Mouse (Mus musculus): ENCODE data around the gene Mok. TPM values are rescaled to one million over a fixed set of nuclear protein-coding genes. Genes with fewer than 3 reads are reported as not detected.

The Mok gene
- total RNA-seq, 2 experiments from 2014 or later, result 0.05 to 0.42 TPM

GRCm38 (mm10) chr12:110779296-110779695 lies 61.4 kb downstream of the Mok start:
- ATAC-seq (replicated peaks; ENCODE audit: low FRiP score, low TSS enrichment, poor library complexity, severe bottlenecking), result no peak

GRCm38 (mm10) chr12:110777853-110778252 lies 62.9 kb downstream of the Mok start:
- ATAC-seq (replicated peaks; ENCODE audit: low FRiP score, low TSS enrichment, poor library complexity, severe bottlenecking), result 0 out of 2 replicates have a peak, but pooled peaks have one; percentile 38

- no peak for ATAC-seq (replicated peaks; ENCODE audit: low FRiP score, low TSS enrichment, poor library complexity, severe bottlenecking)
Observed at GRCm38 (mm10) chr12:110775628-110776426, 64.9 kb downstream of the Mok start.

GRCm38 (mm10) chr12:110771961-110772360 lies 68.8 kb downstream of the Mok start:
- no peak for ATAC-seq (replicated peaks; ENCODE audit: low FRiP score, low TSS enrichment, poor library complexity, severe bottlenecking)

DNA sequence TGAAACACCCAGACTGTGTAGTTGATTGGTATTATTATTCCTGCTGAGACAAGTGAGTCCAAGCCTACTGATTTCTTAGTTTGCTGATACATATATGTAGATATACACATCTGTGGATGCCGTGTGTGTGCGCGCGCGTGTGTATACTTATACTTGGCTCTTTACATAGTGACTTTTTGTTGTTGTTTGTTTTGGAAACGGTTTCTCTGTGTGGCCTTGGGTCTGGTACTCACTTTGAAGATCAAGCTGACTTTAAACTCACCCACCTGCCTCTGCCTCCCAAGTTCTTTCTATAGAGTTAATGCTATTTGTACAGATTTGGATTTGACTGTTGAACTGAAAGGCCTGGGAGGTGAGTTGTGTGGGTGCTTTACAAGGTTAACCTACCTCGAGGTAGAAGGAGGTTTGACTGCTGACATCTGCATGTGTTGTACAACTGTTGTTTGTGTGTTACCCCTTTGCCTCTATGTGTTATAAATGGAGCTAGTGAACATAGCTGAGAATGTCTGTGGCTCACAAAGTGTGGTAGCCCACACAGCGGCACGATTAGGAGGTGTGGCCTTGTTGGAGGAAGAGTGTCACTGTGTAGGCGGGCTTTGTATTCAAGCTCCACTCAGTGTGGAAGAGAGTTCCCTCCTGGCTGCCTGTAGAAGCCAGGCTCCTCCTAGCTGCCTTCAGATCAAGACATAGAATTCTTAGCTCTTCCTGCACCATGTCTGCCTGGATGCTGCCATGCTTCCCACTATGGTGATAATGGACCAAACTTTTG lies 70.1 kb downstream of the Mok start:
- ATAC-seq (replicated peaks; ENCODE audit: low FRiP score, low TSS enrichment, poor library complexity, severe bottlenecking), result peak; percentile 68

DNA sequence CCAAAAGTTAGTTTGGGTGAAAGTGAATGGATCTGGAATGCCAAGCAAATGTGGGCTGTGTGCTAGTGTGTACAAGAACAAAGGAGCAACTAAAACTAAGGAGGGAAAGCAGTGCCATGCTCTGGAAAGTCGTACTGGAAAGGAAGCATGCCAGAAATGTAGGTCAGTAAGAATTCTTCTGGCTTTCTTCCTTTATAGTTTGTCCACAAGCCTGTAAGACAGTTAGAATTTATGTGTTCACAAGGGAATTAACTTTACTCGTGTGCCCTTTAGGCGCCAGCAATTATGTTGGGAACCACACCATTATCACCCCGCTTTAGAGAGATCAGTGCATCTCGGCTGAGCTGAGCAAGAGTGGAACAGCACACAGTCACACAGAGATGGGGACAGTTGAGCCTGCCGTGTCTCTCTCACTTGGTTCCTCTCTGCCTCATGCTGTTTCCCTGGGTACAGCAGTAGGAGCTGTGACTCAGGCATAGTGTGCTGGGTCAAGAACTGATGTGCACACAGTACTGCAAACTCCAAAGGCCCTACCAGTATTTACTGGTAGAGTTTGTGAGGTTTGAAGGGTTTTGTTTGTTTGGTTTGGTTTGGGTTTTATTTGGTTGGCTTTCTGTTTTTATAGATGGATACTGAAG lies 71.0 kb downstream of the Mok start:
- ATAC-seq (replicated peaks; ENCODE audit: low FRiP score, low TSS enrichment, poor library complexity, severe bottlenecking), result no peak

DNA sequence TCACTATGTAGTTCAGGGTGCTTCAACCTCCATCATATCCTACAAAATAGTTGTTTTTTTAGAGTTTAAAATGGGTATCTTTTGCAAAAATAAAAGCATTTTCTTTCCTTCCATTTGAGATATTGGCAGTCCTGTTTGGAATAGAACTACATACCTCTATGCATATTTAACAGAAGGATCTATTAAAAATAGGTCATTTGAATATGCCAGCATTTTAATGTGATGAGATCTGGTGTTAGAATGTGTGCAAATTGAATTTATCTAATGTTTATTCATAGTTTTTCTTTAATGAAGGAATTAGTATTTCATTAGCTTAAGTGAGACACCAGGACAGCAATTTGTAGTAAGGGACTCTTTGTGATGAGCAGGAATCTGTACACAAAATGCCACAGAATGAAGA lies 72.2 kb downstream of the Mok start:
- ATAC-seq (replicated peaks; ENCODE audit: low FRiP score, low TSS enrichment, poor library complexity, severe bottlenecking), result no peak

- ATAC-seq (replicated peaks; ENCODE audit: low FRiP score, low TSS enrichment, poor library complexity, severe bottlenecking), result no peak
Observed at GRCm38 (mm10) chr12:110764531-110764930, 76.2 kb downstream of the Mok start.

DNA sequence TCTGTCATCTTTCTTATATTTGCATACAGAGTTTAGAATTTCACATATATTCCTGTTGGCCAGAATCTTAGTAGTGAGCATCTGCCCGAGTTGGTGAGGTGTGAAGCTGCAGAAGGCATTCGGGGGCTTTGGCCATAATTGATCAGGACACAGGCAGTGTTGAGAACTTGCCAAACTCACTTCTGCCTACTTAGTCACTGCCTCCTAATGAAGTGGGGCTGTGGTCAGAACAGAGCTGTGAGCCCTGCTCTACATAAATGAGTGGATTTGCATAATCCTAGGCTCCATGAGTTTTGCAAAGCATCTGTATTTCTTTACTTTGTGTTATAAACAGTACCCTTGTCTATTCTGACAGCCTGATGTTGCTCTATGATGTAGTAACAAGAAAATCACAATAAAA lies 78.4 kb downstream of the Mok start:
- ATAC-seq (replicated peaks; ENCODE audit: low FRiP score, low TSS enrichment, poor library complexity, severe bottlenecking), result no peak

GRCm38 (mm10) chr12:110758932-110759331 lies 81.8 kb downstream of the Mok start:
- ATAC-seq (replicated peaks; ENCODE audit: low FRiP score, low TSS enrichment, poor library complexity, severe bottlenecking), result no peak

Other genes starting within 250 kb of the Mok start
- gene Dync1h1, start 239.5 kb downstream of the Mok start, total RNA-seq (2014; fragmentation: Nextera tagmentation), result 74.1 and 185 TPM in 2 replicates
- 56.6 and 70.5 TPM in 2 replicates for gene Dync1h1, start 239.5 kb downstream of the Mok start, total RNA-seq (2017)
- gene 1700001K19Rik, start 158.3 kb downstream of the Mok start, total RNA-seq (2014; fragmentation: Nextera tagmentation), result not detected in 2 replicates
- not detected in 2 replicates for gene 1700001K19Rik, start 158.3 kb downstream of the Mok start, total RNA-seq (2017)
- gene Hsp90aa1, start 138.2 kb downstream of the Mok start, total RNA-seq (2014; fragmentation: Nextera tagmentation), result 1,358 and 1,376 TPM in 2 replicates
- 3,639 and 4,695 TPM in 2 replicates for gene Hsp90aa1, start 138.2 kb downstream of the Mok start, total RNA-seq (2017)
- gene Wdr20, start 103.0 kb downstream of the Mok start, total RNA-seq (2014; fragmentation: Nextera tagmentation), result 19.0 and 42.1 TPM in 2 replicates
- 29.1 and 29.5 TPM in 2 replicates for gene Wdr20, start 103.0 kb downstream of the Mok start, total RNA-seq (2017)
- gene Zfp839, start 9.3 kb upstream of the Mok start, total RNA-seq (2014; fragmentation: Nextera tagmentation), result 5.9 and 6.6 TPM in 2 replicates
- 3.8 and 5.4 TPM in 2 replicates for gene Zfp839, start 9.3 kb upstream of the Mok start, total RNA-seq (2017)
- 71.9 and 72.2 TPM in 2 replicates for gene Cinp, start 48.2 kb upstream of the Mok start, total RNA-seq (2014; fragmentation: Nextera tagmentation)
- 138 and 161 TPM in 2 replicates for gene Cinp, start 48.2 kb upstream of the Mok start, total RNA-seq (2017)
- 4.5 and 5.7 TPM in 2 replicates for gene Tecpr2, start 48.3 kb upstream of the Mok start, total RNA-seq (2014; fragmentation: Nextera tagmentation)
- gene Tecpr2, start 48.3 kb upstream of the Mok start, total RNA-seq (2017), result 3.7 and 5.5 TPM in 2 replicates
- 3.6 and 5.7 TPM in 2 replicates for gene Ankrd9, start 138.1 kb upstream of the Mok start, total RNA-seq (2014; fragmentation: Nextera tagmentation)
- gene Ankrd9, start 138.1 kb upstream of the Mok start, total RNA-seq (2017), result 2.2 and 3.6 TPM in 2 replicates
- gene Rcor1, start 198.4 kb upstream of the Mok start, total RNA-seq (2014; fragmentation: Nextera tagmentation), result 56.7 and 73.4 TPM in 2 replicates
- 44.1 and 55.3 TPM in 2 replicates for gene Rcor1, start 198.4 kb upstream of the Mok start, total RNA-seq (2017)